In genomic region chr8:117222396-117222795, GRCm38 (mm10) we compare ENCODE assay signal across 23 mouse cellular contexts. TPM values are rescaled to one million over a fixed set of nuclear protein-coding genes. Genes with fewer than 3 reads are reported as not detected.
A peak's percentile ranks its signal among the peaks of the same experiment; 100 is the strongest.
DNase-seq lines count a peak whose midpoint lies in the region; ATAC-seq and TF ChIP-seq lines count a peak whose summit lies in the region.
"Had no signal": no experiment of that assay in that cellular context is flagged by ENCODE, and none has a peak within 500 bp of the region (broad histone marks: within the 10 kb centered on the region; RNA-seq: fewer than 3 reads in every experiment).

No protein-coding gene starts in this region.

- H3K27me3 ChIP-seq in forebrain, postnatal 0 days (ENCODE audit: insufficient read depth, low read length): no peaks in the 10 kb centered on the region
- H3K27me3 ChIP-seq: embryonic facial prominence, embryonic 12.5 days; forebrain, embryonic 12.5 days; neural tube, embryonic 13.5 days had no signal

- no peak overlapping the region for H3K4me2 ChIP-seq in forebrain, postnatal 0 days (ENCODE audit: low read depth)
- H3K4me2 ChIP-seq: embryonic facial prominence, embryonic 12.5 days; forebrain, embryonic 12.5 days; heart, embryonic 11.5 days; neural tube, embryonic 13.5 days had no signal

- no peak overlapping the region for H3K9ac ChIP-seq in forebrain, postnatal 0 days
- H3K9ac ChIP-seq: embryonic facial prominence, embryonic 12.5 days; forebrain, embryonic 12.5 days; neural tube, embryonic 13.5 days had no signal

- no peak for TF ChIP-seq CTCF in forebrain, postnatal 0 days (IDR thresholded peaks at IDR 0.05; ENCODE audit: low read depth)

- H3K9me3 ChIP-seq in forebrain, postnatal 0 days (ENCODE audit: low read length): no peaks in the 10 kb centered on the region
- H3K9me3 ChIP-seq: embryonic facial prominence, embryonic 12.5 days; forebrain, embryonic 12.5 days; neural tube, embryonic 13.5 days had no signal

- 60% methylated on average over 6 of the region's 6 CpGs for WGBS in forebrain, postnatal 0 days

- DNase-seq in heart, adult 11 months: peak; percentile 68
- DNase-seq in heart, adult 8-10 months (ENCODE audit: low spot score): no peak
- DNase-seq in kidney, postnatal 25 days: peak; percentile 68 to 70
- no peak for DNase-seq in kidney, adult 9 months
- DNase-seq in 3T3-L1 (ENCODE audit: low read depth, low spot score): peak; percentile 14
- peak; percentile 26 for DNase-seq in NIH3T3 (ENCODE audit: low read depth)
- no peak for DNase-seq in left cerebral cortex, adult 9 months (ENCODE audit: low spot score in 2 of 2)
- no peak for DNase-seq in forebrain, postnatal 0 days
- DNase-seq: gastrocnemius, adult 2 months; lung, postnatal 36 days; retina, postnatal 1 day; right cerebral cortex, postnatal 25 days; spleen, adult 18-20 months; thymus, postnatal 14 days had no signal

- H3K4me1 ChIP-seq in forebrain, postnatal 0 days (ENCODE audit: insufficient read depth): no peaks in the 10 kb centered on the region
- H3K4me1 ChIP-seq: embryonic facial prominence, embryonic 12.5 days; forebrain, embryonic 12.5 days; neural tube, embryonic 13.5 days had no signal

- ATAC-seq in forebrain, postnatal 0 days: no peak
- ATAC-seq: hindbrain, postnatal 0 days; intestine, embryonic 16.5 days; midbrain, embryonic 16.5 days had no signal

- no peak overlapping the region for H3K4me3 ChIP-seq in forebrain, postnatal 0 days (ENCODE audit: low read depth, low read length)
- H3K4me3 ChIP-seq: embryonic facial prominence, embryonic 12.5 days; erythroblast, embryonic 14.5 days; forebrain, embryonic 12.5 days; gastrocnemius, adult 2 months; myocyte; neural tube, embryonic 13.5 days had no signal

- no peak overlapping the region for H3K27ac ChIP-seq in forebrain, postnatal 0 days (ENCODE audit: low read depth, low read length)
- H3K27ac ChIP-seq: embryonic facial prominence, embryonic 12.5 days; forebrain, embryonic 12.5 days; gastrocnemius, adult 2 months; hindbrain, postnatal 0 days; neural tube, embryonic 13.5 days had no signal

- H3K36me3 ChIP-seq in forebrain, postnatal 0 days (ENCODE audit: insufficient read depth): no peaks in the 10 kb centered on the region
- H3K36me3 ChIP-seq: embryonic facial prominence, embryonic 12.5 days; forebrain, embryonic 12.5 days; neural tube, embryonic 13.5 days had no signal

RNA-seq across cellular contexts. Expression of gene Cmip, which starts 34.5 kb away (rescaled TPM):
- total RNA-seq in heart, adult 8-10 months (2022): 10 to 100 TPM; 14.4 to 20.4 (median 16.3) TPM
- 139 and 204 TPM in 2 replicates for total RNA-seq in forebrain, postnatal 0 days (2014; rRNA removed)
- polyA plus RNA-seq in forebrain, postnatal 0 days (2015; fragmentation: Nextera tagmentation; extraction: Ambion mirVana): 126 and 192 TPM in 2 replicates

Comparison
In these comparisons a context has a peak if more than half of its experiments do, and no peak if none do; other contexts are left out.
1. DNase-seq: peak in heart, adult 11 months (single experiment), kidney, postnatal 25 days (2 of 2), 3T3-L1 (single experiment) and NIH3T3 (single experiment); none in heart, adult 8-10 months (single experiment), kidney, adult 9 months (single experiment), left cerebral cortex, adult 9 months (0 of 2) and forebrain, postnatal 0 days (single experiment).